Mouse (Mus musculus) spleen, postnatal 14 days (tissue): Measurements from ENCODE around the gene Rps27.

ENCODE experiments used
- DNase-seq, 2 experiments: peaks; one replicate each; pipeline ENCODE4 v3.0.0; 2021 to 2022; ENCODE audit warnings: low spot score in 2 of 2

Gene Rps27

GRCm38 (mm10) chr3:90231507-90232333, 18.3 kb upstream of the Rps27 start, which contains the start of gene Jtb:
Gene Jtb (plus strand): TSS chr3:90231597.
- peak; percentile 72 to 78 for DNase-seq

- DNase-seq: no peak
These were observed 17.6 kb upstream of the Rps27 start for GRCm38 (mm10) chr3:90231075-90231474.

- no peak for DNase-seq
These were observed 10.9 kb upstream of the Rps27 start for GRCm38 (mm10) chr3:90224331-90224730.

- DNase-seq: no peak
These were observed 9.5 kb upstream of the Rps27 start for GRCm38 (mm10) chr3:90222941-90223340.

- no peak for DNase-seq
These were observed 9.0 kb upstream of the Rps27 start for GRCm38 (mm10) chr3:90222455-90222854.

GRCm38 (mm10) chr3:90221123-90221522, 7.7 kb upstream of the Rps27 start:
- DNase-seq: no peak

- DNase-seq: peak in 1 of 2 experiments; percentile 21
These were observed 7.1 kb upstream of the Rps27 start for GRCm38 (mm10) chr3:90220531-90220951.

GRCm38 (mm10) chr3:90220088-90220487, 6.6 kb upstream of the Rps27 start:
- peak in 1 of 2 experiments; percentile 38 for DNase-seq

- DNase-seq: no peak
These were observed 2.5 kb upstream of the Rps27 start for GRCm38 (mm10) chr3:90215825-90216380.

GRCm38 (mm10) chr3:90213956-90214684, 669 bp upstream of the Rps27 start:
- no peak for DNase-seq

GRCm38 (mm10) chr3:90212723-90213122, 728 bp downstream of the Rps27 start:
- DNase-seq: no peak

- DNase-seq: no peak
These were observed 1.7 kb downstream of the Rps27 start for GRCm38 (mm10) chr3:90211475-90212398.

GRCm38 (mm10) chr3:90209908-90210566, 3.4 kb downstream of the Rps27 start:
- no peak for DNase-seq

GRCm38 (mm10) chr3:90208662-90209061, 4.8 kb downstream of the Rps27 start:
- no peak for DNase-seq

- DNase-seq: no peak
These were observed 8.9 kb downstream of the Rps27 start for GRCm38 (mm10) chr3:90204582-90204981.

- no peak for DNase-seq
These were observed 9.8 kb downstream of the Rps27 start for GRCm38 (mm10) chr3:90203619-90204018.

GRCm38 (mm10) chr3:90202884-90203283, 10.6 kb downstream of the Rps27 start:
- DNase-seq: no peak

- no peak for DNase-seq
These were observed 15.9 kb downstream of the Rps27 start for GRCm38 (mm10) chr3:90197548-90197947.

- DNase-seq: no peak
These were observed 17.8 kb downstream of the Rps27 start for GRCm38 (mm10) chr3:90195644-90196043.

GRCm38 (mm10) chr3:90194759-90195158, 18.7 kb downstream of the Rps27 start:
- no peak for DNase-seq
